Mouse (Mus musculus): ENCODE data around the gene Ar.

The Ar gene

DNA sequence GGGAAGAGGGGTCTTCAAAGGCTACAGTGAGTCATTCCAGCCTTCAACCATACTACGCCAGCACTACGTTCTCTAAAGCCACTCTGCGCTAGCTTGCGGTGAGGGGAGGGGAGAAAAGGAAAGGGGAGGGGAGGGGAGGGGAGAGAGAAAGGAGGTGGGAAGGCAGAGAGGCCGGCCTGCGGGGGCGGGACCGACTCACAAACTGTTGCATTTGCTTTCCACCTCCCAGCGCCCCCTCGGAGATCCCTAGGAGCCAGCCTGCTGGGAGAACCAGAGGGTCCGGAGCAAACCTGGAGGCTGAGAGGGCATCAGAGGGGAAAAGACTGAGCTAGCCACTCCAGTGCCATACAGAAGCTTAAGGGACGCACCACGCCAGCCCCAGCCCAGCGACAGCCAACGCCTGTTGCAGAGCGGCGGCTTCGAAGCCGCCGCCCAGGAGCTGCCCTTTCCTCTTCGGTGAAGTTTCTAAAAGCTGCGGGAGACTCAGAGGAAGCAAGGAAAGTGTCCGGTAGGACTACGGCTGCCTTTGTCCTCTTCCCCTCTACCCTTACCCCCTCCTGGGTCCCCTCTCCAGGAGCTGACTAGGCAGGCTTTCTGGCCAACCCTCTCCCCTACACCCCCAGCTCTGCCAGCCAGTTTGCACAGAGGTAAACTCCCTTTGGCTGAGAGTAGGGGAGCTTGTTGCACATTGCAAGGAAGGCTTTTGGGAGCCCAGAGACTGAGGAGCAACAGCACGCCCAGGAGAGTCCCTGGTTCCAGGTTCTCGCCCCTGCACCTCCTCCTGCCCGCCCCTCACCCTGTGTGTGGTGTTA lies at the start of gene Ar:
Gene Ar (plus strand): TSS at position 239 of the 812 bp plus-strand sequence.
- DNase-seq: no peak

GRCm38 (mm10) chrX:98149724-98150392 lies 1.3 kb downstream of the Ar start:
- DNase-seq: peak; percentile 24

GRCm38 (mm10) chrX:98150393-98151119 lies 2.0 kb downstream of the Ar start:
- no peak for DNase-seq

DNA sequence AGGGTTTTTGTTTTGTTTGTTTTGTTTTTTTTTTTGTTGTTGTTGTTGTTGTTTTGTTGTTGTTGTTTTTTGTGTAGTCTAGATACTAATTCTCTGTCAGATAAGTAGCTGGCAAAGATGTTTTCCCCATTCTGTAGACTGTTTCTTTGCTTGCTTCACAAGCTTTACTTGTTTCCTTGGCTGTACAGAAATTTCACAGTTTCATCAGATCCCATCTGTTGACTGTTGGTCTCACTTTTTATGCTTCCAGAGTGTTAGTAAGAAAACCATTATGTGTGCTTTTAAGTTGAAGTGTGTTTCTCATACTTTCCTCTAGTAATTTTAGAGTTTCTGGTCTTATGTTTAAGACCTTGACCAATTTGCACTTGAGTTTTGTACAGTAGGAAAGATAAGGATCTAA lies 41.2 kb downstream of the Ar start:
- DNase-seq: no peak

DNA sequence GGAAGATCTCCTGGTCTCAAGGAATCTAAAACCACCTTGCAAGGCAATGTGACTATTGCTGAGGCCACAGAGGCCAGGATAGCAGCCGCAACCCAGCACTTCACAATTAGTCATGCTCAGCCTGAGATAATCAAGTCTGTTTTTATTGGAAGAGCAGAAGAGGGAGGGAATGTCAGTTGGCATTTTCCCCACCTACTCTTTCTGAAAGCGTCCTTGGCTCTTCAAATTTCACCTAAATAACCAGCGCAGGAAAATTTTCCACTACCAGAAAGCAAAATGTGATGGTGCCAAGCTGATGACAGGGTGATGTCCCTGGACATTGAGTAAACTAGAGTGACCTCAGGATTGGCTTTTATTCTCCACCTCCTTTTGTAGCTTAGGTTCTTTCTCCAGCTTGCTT lies 57.2 kb downstream of the Ar start:
- DNase-seq: no peak

DNA sequence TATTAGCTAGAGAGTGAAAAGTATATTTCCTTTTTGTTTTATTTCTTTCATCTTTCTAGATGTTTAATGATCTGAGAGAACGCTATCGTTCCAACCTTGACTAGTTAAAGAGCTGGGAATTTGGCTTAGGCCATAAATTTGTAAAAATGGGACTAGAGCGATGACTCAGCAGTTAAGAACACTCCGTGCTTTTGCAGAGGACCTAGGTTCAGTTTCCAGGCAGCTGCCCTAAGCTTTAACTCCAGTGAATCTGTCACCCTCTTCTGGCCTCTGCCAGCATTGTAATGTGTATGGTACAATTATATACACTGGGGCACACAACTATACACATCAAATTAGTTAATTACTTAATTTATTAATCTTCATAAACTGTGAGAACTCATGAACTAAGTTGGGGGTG lies 58.6 kb downstream of the Ar start:
- DNase-seq: no peak

DNA sequence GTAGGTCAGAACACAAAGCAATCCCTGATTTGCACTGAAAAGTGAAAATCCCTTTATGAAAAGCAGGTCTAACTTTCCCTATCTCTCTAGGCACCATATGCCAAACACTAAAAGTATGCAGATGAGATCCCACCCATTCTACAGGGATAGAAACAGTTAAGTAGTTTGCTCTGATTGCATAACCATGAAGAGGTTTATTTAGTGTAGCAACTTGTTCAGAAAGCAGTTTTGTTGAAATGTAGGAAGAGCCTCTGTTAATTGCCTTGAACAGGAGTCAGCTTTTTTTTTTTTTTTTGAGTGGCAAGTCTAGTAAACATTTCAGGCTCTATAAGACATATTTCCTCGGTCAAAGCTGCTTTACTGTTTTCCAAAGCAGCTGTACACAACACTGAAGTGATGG lies 67.5 kb downstream of the Ar start:
- no peak for DNase-seq

DNA sequence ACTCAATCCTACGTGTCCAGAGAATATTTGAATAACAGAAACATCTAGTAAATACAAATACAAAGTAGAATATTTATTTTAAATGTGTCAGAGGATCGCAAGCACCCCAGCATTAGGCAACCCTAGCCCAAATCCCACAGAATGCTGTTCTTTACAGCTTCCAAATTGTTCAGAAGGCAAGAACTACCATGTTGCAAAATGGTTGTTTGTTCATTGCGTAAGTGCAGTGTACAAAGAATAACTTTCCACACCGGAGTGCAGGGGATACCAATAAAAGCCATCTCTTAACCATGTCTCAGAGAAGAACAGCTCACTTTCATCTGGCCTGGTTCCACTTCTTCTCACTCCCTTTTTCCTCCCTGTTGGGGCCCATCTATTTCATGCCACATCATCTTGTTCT lies 90.4 kb downstream of the Ar start:
- DNase-seq: no peak

GRCm38 (mm10) chrX:98245108-98245507 lies 96.5 kb downstream of the Ar start:
- DNase-seq: no peak

GRCm38 (mm10) chrX:98248363-98248762 lies 99.8 kb downstream of the Ar start:
- no peak for DNase-seq

- no peak for DNase-seq
Measured at GRCm38 (mm10) chrX:98259620-98260019, 111.1 kb downstream of the Ar start.

GRCm38 (mm10) chrX:98265755-98266154 lies 117.2 kb downstream of the Ar start:
- DNase-seq: no peak

DNA sequence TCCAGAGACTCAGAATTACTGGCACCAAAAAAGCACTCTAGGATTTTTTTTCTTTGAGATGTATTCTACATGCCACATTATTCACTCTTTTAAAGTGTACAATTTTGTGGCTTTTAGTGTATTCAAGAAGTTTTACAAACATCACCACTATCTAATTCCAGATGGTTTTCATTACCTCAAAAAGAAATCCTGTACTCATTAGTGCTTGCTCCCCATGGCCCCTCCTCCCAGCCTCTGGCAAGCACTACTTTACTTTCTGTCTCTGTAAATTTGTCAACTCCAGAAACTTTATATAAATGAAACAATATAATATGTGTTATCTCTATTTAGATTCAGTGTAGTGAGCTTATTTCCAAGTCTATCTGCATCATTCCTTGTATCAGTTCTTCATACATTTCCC lies 122.8 kb downstream of the Ar start:
- DNase-seq: no peak

DNA sequence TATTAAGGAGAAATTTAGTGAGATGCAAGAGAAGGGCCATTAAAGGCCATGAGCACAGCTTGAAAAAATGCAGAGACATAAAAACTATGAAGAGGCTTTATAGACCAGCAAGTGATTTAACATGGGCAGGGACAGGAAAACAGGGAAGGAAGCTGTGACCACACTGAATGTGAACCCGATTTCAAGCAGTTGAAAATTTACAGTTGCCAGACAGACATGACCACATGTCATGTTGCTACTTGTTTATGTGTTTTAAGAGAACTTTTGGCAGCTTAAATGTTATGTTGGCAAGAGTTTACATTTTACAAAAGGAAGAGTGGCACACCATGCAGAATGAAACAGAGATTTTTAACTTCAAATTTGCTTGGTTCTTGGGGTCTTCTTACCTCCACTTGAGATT lies 143.2 kb downstream of the Ar start:
- DNase-seq: no peak

DNA sequence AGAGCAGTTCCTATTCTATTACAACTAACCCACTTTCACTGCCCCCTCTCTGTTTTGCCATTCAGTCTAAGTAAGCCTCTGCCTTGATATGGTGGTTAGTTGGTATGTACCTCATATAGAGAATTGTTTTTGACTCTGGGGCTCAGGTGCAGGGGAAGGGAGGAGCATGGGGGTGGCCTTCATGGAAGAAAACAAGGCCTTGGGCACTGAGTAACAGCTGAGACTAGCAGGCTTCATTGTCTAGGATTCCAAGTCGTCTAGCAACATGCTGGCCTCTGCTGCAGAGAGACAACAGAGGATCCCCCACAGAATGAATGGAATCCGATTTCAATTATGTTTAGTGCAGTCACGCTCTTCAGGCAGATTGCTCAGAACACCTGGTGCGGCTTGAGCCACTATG lies 152.1 kb downstream of the Ar start:
- DNase-seq: no peak

GRCm38 (mm10) chrX:98301924-98302323 lies 153.4 kb downstream of the Ar start:
- no peak for DNase-seq

- DNase-seq: no peak
Measured at GRCm38 (mm10) chrX:98315961-98316360, 167.4 kb downstream of the Ar start.

DNA sequence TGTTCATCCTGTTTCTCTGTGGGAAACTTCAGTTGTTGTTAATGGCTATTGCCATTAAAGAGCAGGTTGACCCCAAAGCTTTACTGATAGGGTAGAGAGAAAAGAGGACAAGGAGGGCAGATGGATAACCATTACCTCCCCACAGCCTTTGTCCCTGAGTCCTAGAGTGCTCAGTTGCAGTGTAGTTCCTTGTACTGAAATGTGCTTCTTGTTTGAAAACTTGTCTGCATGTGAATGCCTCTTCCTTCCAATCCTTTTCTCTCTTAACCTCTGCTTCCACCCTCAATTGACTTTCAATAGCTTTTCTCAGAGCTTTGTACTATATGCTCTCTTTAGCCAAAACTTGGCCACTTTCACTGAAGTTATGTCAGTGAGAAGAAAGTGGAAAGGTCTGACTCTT lies 168.9 kb downstream of the Ar start:
- DNase-seq: no peak

- DNase-seq: no peak
Measured at GRCm38 (mm10) chrX:98323105-98323504, 174.5 kb downstream of the Ar start.

- no peak for DNase-seq
Measured at GRCm38 (mm10) chrX:98347481-98347880, 198.9 kb downstream of the Ar start.

DNA sequence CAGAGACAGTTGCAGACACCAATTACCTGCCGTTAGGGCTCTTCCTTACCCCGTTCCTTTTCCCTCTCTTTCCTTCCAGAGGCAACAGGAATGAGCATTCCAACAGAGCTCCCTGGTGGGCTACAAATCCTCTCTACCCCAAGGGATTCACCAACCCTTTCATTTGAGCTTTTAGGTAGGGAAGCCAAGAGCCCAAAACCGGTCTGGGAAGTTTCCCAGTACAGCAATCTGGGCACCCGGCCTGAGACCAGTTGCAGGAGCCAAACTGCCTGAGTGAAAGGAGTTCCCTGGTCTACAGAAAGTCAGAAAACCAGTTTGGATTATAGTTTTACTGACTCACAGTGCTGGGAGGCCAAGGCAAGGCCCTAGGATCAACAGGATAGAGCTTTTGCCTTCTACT lies 199.5 kb downstream of the Ar start:
- no peak for DNase-seq
